Mouse (Mus musculus) urinary bladder, adult 2 months (tissue): Measurements from ENCODE around the gene Klhl31. TPM values are rescaled to one million over a fixed set of nuclear protein-coding genes. Genes with fewer than 3 reads are reported as not detected.

Experiments
- DNase-seq: peaks from one replicate; pipeline ENCODE4 v3.0.0; 2022; ENCODE audit warnings: low spot score
- polyA plus RNA-seq: library from polyadenylated mRNA; depleted of rRNA; stranded (reverse); fragments of >200 nt; gene quantifications from 2 replicates; pipeline ENCODE4 v1.2.3, GENCODE M21; 2012

Gene Klhl31
- polyA plus RNA-seq, 1 experiment, result 0.03 TPM

DNA sequence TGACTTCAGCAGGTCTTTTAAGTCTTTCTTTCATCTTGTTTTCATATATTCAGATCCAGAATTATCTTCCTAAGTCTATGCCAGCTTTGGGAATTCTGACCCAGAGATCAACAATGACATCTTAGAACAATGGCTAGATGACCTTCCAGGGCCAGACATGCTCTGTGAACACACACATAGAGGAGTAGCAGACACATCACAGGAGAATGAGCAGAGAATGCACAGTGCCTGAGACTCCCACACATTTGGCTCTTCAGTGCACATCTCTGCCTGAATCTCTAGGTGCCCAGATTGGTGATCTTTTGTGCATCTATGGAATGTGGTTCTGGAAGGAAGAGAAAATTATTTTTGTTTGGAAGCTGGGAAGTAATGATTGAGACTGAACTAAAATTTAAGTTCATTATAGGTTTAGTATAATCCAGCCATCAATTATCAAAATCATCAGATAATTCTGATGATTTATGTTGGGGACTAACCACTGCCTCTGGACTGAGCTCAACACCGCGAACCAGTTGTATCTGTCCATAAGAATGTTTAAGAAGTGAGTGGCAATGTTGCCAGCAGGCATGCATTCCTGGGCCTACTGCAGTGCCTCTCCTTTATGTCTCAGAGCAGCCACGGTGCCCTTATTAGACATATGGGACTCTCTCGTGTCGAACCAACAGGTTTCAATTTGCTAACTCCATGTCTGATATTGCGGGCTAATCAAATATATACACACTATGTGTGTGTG is 12.8 kb upstream of the Klhl31 start:
- DNase-seq, result no peak

DNA sequence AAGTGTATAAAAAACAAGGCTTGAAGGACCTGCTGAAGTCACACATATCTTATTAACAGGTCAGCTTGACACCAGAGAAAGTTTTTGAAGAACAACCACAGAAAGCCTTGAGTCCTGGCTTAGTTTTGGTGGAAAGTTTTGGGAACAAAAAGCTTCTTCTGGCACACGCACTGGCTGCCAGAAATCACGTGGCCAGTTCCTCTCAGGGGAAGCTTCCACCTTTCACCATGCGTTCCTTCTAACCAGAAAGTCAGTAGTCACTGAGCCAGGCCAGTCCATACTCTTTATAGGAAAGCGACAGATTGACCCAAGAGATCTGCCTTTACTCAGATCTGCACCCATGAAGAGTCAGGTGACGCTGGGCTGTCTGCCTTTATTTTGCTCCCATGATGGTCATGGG is 12.1 kb upstream of the Klhl31 start:
- no peak for DNase-seq

DNA sequence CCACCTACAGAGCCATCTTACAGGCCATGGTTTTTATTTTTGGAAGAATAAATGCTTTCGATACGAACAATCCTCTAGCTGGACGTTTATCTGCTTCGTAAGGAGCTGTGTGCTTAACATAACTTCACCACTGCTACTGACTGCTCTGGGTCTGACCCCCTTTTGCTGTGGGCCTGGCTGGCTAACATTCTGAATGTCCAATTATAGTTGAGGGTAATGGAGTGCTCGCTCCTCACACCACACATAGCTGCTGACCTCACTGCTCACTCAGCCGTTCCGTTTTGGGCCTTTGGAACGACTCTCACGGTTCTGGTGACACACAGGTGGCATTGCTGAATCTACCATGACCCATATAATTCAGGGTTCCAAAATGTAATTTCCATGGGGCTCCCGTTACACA is 7.6 kb upstream of the Klhl31 start:
- DNase-seq, result no peak

DNA sequence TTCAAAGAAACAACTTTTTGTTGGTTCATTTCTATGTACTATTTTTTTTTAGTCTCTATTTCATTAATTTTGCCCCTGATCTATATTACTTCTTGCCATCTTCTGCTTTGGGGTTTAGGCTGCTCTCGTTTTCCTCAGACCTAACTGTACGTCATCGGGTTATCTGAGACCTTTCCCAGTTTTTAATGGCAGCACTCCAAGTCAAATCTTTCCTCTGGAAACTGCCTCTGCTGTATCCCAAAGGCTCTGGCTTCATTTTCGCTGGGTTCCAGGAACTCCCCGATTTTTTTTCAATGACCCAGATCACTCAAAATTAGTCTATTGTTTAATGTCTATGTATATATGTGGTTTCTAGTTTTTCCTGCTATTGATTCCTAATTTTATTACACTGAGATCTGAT is 6.6 kb upstream of the Klhl31 start:
- no peak for DNase-seq

DNA sequence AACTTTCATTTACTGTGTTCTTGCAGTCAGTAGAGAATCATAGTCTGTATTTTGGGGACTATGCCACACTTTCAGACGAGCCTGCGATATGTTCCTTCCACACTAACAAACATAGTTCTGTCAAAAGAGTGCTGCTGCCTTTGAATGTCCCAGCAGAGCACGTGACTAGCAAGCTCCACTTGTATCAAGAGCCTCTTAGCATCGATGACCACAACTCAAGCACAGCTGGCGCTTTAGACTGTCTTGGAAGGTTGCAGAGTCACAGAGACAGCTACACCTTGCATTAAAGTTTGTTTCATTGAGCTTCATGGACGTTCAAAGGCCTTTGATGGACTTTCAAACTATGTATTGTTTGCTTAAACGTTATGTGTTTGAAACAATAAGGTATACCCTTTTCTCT is 5.5 kb upstream of the Klhl31 start:
- DNase-seq, result no peak

DNA sequence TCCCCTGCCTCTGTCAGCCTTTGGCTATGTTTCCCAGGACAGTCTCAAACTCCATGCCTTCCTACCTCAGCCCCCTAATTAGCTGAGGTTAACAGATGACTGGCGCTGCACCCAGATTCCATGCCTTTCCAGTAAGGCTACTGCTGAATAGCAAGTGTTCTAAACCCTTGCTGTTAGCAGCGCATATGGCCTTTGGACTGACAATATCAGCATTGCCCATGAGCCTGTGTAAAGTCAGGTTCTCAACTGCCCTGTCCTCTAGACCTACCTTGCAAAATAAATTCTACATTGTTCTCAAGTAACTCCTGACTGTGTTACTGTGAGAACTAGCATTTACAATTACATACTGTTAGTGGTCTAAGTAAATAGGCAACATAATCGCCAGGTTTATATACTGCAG is 3.9 kb upstream of the Klhl31 start:
- DNase-seq, result no peak

DNA sequence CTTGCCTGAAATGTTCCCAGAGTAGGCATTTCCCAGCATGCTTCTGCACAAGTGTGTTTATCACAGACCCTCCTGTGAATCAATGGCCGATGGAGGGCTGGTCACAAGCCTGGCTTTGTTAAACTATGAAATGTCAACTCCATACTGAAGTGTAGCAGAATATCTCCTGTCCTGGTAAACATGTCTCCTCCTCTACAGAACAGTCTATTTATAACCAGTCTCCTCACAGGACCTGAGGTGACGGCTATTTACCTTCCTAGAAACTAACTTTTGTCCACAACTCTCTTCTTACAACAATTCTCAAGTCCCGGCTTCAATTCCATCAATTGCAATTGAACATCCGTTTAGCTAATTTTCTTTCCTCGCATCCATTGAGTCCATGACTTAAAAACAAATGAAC is 297 bp upstream of the Klhl31 start:
- DNase-seq, result no peak

DNA sequence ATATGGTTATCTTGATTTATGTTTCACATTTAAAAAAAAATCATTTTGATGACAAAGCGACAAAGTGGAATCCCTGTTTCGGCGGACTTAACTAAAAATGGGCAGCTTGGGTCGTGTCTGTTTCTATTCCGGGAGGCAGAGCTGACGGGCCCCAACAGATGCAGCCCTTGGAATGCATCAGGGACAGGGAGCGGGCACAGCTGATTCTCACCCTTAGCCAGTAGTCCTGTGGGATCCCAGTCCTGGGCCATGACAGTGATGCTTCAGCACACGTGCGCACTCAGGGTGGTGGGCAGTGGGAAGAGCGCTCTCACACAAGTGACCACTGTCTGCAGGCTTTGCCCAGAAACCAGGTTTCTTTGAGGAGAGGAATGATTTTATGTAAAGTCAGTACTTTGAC is 1.1 kb downstream of the Klhl31 start:
- no peak for DNase-seq

DNA sequence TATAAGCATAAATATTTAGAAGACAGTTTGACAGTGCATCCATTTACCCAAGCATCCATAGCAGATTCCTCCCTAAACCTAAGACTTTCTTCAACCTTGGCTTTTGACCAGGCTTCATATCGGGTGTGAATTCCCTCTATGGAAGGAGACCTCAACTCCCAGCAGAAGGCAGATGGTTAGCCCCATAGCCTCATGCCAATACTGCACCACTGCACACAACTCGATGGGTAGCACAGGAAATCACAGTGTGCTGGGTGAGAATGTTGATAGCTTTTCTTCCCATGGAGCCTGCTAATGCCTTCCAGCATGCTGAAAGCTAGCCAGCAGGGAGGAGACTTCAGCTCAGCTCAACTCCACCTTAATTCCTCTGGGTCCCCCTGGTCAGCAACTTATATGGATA is 8.9 kb downstream of the Klhl31 start:
- DNase-seq, result no peak

DNA sequence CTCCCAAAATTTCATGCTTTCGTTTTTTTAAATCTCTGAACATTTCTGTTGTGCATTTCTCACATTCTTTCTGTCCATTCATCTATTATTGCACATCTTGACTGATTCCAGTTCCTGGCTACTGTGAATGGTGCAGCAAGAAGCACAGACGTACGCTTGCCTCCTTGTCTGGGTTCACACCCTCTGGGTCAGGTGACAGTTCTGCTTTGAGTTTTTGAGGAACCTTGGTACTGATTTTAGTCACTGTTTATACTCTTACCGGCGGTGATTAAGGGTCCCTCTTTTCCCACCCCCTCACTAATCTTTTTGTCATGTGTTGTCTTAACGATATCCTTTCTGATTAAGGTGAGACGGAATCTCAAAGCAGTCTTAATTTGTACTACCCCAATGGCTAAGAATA is 15.5 kb downstream of the Klhl31 start:
- DNase-seq, result no peak

DNA sequence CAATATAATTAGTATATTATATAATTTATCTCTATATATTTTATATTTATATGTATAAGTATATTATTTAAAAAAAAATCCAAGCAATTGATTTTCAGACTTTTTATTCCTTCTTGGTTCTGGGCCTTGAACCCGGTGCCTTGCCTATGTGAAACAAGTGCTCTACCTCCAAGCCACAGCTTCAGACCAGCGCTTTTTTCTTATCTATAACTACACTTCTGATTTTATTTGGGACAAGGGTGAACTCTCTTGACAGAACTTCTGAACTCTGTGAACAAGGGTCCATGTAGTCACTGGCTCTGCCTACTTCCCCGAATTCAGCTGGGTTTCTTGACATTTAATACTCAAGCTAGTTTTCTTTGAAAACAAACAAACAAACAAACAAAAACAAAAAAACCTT is 17.6 kb downstream of the Klhl31 start:
- DNase-seq, result no peak

DNA sequence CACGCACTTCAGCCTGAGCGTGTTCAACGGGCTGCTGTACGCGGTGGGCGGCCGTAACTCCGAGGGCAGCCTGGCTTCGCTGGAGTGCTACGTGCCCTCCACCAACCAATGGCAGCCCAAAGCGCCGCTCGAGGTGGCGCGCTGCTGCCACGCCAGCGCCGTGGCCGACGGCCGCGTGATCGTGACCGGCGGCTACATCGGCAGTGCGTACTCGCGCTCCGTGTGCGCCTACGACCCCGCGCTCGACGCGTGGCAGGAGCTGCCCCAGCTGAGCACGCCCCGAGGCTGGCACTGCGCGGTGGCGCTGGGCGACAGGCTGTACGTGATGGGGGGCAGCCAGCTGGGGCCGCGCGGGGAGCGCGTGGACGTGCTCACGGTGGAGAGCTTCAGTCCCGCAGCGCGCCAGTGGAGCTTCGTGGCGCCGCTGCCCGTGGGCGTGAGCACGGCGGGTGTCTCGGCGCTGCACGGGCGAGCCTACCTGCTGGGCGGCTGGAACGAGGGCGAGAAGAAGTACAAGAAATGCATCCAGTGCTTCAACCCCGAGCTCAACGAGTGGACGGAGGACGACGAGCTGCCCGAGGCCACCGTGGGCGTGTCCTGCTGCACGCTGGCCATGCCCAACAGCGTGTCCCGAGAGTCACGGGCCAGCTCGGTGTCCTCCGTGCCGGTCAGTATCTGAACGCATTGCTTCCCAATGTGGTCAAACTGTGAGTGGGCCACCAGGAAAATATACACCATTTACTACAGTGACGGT is 19.1 kb downstream of the Klhl31 start:
- peak; percentile 31 for DNase-seq

DNA sequence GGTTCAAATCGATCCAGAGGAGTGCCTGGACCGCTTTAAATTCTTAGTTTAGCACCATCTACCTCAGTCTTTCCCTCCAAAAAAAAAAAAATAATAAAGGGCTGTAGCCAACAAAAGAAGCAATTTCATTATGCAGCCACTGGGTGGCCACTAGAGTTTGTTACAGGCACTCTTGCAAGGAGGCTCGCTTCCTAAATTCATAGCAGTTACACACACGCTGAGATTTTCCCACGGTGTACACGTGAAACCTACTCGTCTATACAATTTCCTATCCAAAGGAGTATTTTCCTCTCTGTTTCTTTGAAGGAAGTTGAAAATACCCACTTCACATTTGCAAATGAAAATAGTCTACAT is 19.6 kb downstream of the Klhl31 start:
- no peak for DNase-seq

DNA sequence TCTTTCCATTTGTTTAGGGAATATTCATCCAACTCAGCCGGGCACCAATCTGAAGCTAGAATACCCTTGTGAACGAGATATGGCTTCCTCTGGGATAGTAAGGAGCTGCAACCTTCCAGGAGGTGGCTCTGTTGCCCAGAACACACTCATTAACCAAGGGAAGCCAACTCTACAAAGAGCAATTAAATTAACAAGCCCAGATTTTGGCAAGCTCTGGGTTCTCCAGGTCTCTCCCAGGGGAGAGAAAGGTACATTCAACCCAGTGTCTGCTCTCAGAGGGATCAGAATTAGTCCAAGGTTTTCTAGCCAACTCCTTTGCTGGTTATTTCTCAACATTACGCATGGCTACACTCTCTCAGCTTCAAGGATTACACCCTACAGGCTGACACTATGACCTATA is 26.6 kb downstream of the Klhl31 start:
- DNase-seq, result no peak

DNA sequence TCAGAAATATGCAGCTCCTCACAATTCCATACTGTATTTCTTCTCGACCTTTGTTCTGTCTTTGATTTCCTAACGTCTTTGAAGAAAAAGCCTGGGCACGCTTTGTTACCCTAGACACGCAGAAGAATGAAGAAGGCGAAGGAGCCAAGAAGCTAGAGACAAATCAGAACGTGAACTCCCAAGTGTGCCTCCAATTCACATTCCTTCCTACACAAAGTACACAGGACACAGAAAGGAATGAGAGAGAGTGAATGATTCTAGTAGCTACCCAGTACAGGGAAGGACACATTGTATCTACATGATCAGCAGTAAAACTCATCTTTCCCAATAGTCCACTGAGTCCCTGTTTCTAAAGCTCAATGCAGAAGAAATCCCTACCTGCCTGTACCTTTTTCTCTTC is 33.8 kb downstream of the Klhl31 start:
- DNase-seq, result no peak

DNA sequence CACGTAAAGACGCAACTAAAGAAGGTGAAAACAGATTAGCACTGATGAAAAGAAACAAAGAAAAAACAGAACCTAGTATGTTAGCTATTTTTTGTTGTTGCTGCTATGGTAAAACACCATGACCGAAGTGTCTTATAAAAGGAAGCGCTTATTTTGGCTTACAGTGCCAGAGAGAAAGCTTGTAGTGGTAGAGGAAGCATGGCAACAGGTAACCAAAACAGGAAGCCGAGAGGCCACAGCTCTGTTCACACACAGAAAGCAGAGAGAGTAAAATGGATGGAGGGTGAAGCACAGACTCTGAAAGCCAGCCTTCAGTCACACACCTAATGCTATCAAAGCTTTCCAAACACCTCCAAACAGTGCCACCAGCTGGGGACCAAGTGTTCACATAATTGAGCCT is 34.7 kb downstream of the Klhl31 start:
- DNase-seq, result no peak

DNA sequence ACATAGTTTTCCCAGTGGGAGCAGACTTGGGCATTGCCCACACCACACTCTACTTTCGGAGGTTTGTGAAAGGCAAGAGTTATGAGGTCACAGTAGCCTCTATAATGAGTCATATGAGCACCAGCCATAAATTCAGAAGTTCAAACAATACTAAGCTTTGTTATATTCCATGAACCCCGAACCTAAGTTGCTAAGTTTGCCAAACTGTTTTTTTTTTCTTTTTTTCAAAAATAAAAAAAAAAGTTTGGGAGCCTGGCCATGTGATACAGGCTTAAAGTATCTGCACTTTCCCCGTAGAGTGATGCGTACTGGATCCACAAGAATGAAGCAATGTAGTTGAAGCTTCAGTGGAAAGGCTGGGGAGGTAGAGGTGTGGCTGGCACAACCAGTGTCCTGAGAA is 36.9 kb downstream of the Klhl31 start:
- DNase-seq, result no peak

DNA sequence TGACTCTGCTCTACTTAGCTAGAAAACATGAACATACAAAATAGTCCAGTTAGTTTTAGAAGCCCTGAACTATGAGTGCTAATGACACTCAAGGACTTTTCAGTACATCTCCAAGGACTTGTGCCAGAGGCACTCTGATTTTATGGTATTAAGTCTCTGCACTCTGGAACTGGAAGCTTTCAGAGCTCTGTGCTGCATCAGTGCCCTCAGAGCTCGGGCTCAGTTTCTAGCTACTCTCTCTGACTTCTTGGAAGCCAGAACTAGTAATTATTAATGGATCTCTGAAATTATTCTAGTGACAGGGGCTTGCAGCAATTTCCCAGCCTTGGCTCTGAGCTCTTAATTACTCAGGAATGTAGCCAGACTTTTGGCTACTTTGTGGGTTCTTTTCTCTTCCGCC is 37.7 kb downstream of the Klhl31 start:
- DNase-seq, result no peak

DNA sequence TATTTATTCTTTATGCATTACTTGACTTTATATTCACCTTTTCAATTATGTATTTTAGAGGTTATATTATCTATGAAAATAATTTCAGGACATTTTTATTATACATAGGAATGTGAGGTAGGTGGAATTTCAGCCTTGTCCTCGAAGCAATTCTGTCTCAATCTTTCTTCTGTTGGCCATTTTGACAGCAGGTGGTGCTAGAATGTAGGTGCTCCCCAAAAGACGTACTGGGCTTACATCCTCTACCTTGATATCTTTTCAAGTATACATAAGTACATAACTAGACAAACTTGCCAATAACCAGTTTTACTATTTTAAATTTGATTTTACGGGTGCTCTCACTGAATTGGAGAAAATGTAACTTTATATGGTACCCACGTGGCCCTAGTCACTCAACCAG is 48.6 kb downstream of the Klhl31 start:
- no peak for DNase-seq

DNA sequence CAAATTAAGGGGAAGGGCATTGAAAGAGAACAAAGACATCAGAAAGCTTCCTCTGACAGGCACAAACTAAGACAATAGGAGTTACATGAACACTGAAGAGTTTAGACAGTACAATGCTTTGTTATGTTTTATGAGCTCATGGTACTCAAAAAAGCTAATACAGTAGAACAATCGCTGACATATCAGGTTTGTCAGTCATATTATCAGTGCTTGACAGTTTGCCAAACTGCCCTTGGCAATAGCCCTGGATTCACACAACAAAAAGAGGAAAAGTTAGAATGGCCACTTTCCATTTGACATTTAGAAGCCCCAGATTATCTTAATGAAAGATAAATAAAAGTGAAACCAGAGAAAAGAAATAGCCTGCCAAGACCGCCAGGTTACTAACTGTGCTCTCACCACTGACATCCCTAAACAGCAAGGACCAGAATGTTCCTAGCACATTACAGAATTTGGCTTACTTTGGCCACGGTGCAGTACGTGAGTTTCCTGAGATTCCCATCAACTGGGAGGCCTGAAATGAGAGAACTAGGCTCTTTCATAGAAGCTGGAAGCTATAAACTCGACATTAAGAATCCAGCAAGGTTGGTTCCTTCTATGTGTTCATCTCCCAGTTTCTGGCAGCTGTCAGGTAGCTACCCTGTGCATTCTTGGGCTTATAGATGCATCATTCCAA is 49.7 kb downstream of the Klhl31 start:
- DNase-seq, result no peak

DNA sequence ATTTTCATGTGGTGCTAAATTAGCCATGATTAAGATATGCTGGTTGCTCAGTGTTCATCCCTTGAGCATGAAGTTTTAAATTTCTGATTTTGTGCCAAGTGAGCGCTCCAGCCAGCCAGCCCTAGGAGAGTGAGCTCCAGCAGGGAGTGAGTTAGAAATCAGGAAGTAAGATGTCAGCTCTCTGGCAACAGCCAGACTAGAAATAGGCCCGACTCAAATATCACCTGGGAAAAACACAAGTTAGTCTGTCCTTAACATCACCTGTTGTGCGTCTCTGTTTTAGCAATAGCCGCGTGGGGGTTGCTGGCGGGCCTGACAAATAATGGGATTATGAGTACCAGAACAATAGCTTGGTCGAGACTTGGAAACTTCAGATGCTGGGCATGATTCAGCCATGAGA is 56.4 kb downstream of the Klhl31 start:
- no peak for DNase-seq

DNA sequence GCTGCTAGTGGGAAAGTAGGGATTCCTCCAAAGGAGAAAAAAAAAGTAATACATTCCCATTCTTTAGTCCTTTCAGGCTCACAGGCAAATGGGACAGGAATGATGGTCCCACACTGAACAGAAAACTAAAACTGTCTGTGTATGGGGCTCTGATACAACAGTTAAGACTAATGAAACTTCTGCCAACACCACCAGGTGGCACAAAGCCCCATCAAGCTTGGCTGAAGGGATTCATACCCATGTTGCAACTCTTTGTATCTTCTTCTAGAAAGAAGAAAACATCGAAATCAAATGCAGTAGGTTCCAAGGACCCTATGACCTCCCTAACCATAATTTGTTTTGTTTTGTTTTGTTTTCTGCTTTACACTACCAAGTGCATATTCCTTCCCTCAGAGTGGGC is 57.1 kb downstream of the Klhl31 start:
- no peak for DNase-seq

DNA sequence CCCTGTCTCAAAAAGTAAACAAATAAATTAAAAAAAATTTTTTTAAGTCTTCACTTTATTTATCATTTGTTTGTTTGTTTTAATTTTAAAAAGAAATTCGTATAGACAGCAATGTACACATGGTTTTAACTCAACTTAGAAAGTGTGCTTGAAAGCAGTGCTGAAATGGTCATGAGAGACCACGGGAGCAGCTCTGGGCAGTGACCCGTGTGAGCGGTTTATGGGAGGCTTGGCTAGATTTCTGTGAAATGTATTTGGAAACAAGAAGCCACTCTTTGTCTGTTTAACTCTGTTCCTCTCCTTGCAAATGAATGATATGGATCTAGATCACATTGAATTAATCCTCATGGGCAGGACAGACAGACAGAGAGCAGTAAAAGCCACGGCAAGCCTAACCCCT is 59.3 kb downstream of the Klhl31 start:
- no peak for DNase-seq
